Mouse (Mus musculus): ENCODE data around the gene Tbx21. TPM values are rescaled to one million over a fixed set of nuclear protein-coding genes. Genes with fewer than 3 reads are reported as not detected.

Tbx21 gene
- total RNA-seq (2021), result under 1 TPM; 0.17 to 0.48 TPM
- long read RNA-seq, experiment 1, result 0 reads
- long read RNA-seq, experiment 2, result 0 reads

GRCm38 (mm10) chr11:97114671-97115601 lies at the start of gene Tbx21:
Tbx21 (minus strand) TSS chr11:97115331.
- Histone ChIP-seq H3K27ac (peak within 1 kb of the TSS; percentile 4; the same call in 1 of the 2 replicates), H3K4me3 (peak within 1 kb of the TSS; percentile 70)
- intact Hi-C loops (cut with DNase I), result no loop called here
- no peak for DNase-seq
- TF ChIP-seq CTCF (IDR thresholded peaks at IDR 0.05), result no peak

DNA sequence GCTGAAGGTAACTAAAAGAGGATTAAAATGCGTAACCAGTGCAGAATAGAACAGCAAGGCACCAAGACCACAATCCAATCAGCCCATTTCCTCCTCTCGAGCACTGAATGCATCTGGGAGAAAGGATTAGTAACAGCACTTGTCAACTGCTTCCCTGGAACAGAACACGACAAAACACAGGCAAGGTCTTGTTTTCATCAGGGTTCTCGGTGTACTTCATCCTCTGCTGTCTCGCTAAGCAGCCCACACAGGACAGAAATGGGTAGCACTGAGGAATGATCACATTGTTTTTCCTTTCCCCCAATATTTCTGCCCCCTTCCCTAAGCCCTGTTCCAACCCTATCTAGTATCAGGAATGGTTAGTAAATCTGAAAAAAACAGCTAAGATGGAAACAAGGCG lies 45.2 kb upstream of the Tbx21 start:
- Histone ChIP-seq H3K4me3 (no peak overlapping the region), H3K27ac (no peak overlapping the region)
- DNase-seq, result no peak
- intact Hi-C loops (cut with DNase I), result no loop called here
- no peak for TF ChIP-seq CTCF (IDR thresholded peaks at IDR 0.05)

- DNase-seq, result no peak
- Histone ChIP-seq H3K27ac (no peak overlapping the region), H3K4me3 (no peak overlapping the region)
- no peak for TF ChIP-seq CTCF (IDR thresholded peaks at IDR 0.05)
- intact Hi-C loops (cut with DNase I), result no loop called here
Observed at GRCm38 (mm10) chr11:97156999-97157398, 41.9 kb upstream of the Tbx21 start.

- no peak overlapping the region for H3K4me3 ChIP-seq
- no peak overlapping the region for H3K27ac ChIP-seq
- DNase-seq, result no peak
- TF ChIP-seq CTCF (IDR thresholded peaks at IDR 0.05), result 0 out of 2 replicates have a peak, but pooled peaks have one; percentile 3
- intact Hi-C loops (cut with DNase I), result no loop called here
Observed at GRCm38 (mm10) chr11:97152662-97153287, 37.6 kb upstream of the Tbx21 start.

- TF ChIP-seq CTCF (IDR thresholded peaks at IDR 0.05), result no peak
- peak overlapping the region; percentile 93 for H3K4me3 ChIP-seq
- no peak overlapping the region for H3K27ac ChIP-seq
- peak; percentile 57 for DNase-seq
- intact Hi-C loops (cut with DNase I), result no loop called here
Observed at GRCm38 (mm10) chr11:97152023-97152426, 36.9 kb upstream of the Tbx21 start.

- no peak for TF ChIP-seq CTCF (IDR thresholded peaks at IDR 0.05)
- H3K4me3 ChIP-seq, result peak within 1 kb of the TSS; percentile 93
- H3K27ac ChIP-seq, result peak within 1 kb of the TSS; percentile 86
- peak; percentile 61 for DNase-seq
- intact Hi-C loops (cut with DNase I), result no loop called here
Observed at GRCm38 (mm10) chr11:97151343-97151801, 36.2 kb upstream of the Tbx21 start, which contains the start of gene Tbkbp1. Tbkbp1 (minus strand) TSS chr11:97151495.

DNA sequence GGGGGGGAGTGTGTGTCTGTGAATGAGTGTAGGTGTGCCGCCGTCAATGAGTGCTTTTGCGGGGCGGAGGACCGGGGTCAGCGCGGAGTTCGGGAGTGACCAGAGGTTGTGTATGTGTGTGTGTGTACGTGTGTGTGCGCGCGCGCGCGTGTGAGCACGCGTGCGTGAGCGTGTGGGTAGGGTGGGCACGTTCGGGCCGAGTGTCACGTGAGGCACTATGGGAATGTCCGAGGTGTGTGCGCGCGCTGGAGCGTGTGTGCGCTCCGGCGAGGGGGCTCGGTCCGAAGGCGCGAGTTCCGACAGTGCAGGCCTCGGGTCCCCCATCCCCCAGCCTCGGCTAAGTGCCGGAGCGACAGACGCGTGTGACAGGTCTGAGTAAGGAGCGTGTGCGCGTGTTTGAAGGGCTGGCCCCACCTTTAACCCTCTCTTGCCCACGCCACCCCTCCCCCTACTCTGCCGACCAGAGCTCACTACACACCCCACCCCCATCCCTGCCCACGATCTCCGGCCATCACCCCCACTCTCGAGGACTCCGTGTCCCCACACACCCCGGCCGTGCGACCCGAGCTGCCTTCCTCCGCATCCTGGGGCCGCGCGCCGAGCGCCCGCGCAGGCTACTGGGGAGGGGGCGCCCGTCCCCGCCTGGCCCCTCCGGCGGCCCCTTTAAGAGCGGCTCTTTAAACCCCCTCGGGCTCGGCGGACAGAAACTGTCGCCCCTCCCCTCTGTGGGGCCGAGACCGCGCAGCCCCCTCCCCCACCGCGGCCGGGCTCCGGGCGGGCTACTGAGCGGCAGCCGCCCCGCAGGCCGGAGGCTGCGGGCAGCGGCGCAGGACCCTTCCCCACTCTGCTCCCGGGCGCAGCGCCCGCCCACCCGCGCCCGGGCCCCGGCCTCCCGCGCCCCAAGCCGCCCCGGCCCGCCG lies 35.5 kb upstream of the Tbx21 start:
- TF ChIP-seq CTCF (IDR thresholded peaks at IDR 0.05), result no peak
- peak; percentile 68 for DNase-seq
- intact Hi-C loops (cut with DNase I), result no loop called here
- H3K4me3 ChIP-seq, result peak overlapping the region; percentile 93
- peak overlapping the region; percentile 86 for H3K27ac ChIP-seq

GRCm38 (mm10) chr11:97149995-97150410 lies 34.9 kb upstream of the Tbx21 start:
- intact Hi-C loops (cut with DNase I), result no loop called here
- TF ChIP-seq CTCF (IDR thresholded peaks at IDR 0.05), result no peak
- DNase-seq, result peak; percentile 84
- H3K27ac ChIP-seq, result peak overlapping the region; percentile 86
- H3K4me3 ChIP-seq, result peak overlapping the region; percentile 93

DNA sequence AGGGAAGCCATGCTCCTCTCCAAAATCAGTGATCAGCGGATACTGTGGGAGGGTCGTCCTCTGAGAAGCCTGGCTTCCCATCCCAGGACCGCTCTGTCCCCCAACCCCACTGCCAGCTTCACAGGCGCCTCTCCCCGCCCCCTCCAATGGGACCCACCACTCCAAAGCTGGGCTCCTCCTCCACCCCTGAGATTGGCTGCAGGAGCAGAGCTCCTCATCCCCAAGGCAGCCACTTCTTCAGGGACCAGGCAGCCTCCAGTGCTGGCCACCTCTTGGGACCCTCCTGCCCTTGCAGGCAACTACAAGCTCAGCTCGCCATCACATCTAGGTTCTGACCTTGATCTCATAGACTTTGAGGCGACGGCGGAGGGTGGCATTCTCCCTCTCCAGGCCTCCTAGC lies 33.9 kb upstream of the Tbx21 start:
- Histone ChIP-seq H3K4me3 (peak overlapping the region; percentile 93), H3K27ac (peak overlapping the region; percentile 86)
- no peak for TF ChIP-seq CTCF (IDR thresholded peaks at IDR 0.05)
- intact Hi-C loops (cut with DNase I), result no loop called here
- DNase-seq, result no peak

- DNase-seq, result no peak
- intact Hi-C loops (cut with DNase I), result no loop called here
Observed at GRCm38 (mm10) chr11:97148591-97148990, 33.5 kb upstream of the Tbx21 start.

GRCm38 (mm10) chr11:97147333-97147732 lies 32.2 kb upstream of the Tbx21 start:
- Histone ChIP-seq H3K27ac (no peak overlapping the region), H3K4me3 (no peak overlapping the region)
- intact Hi-C loops (cut with DNase I), result no loop called here
- no peak for DNase-seq
- no peak for TF ChIP-seq CTCF (IDR thresholded peaks at IDR 0.05)

More at GRCm38 (mm10) chr11:97148591-97148990, 33.5 kb upstream of the Tbx21 start:
- H3K4me3 ChIP-seq, result peak overlapping the region; percentile 93
- no peak for TF ChIP-seq CTCF (IDR thresholded peaks at IDR 0.05)
- peak overlapping the region; percentile 86 for H3K27ac ChIP-seq

GRCm38 (mm10) chr11:97146724-97147123 lies 31.6 kb upstream of the Tbx21 start:
- intact Hi-C loops (cut with DNase I), result loop anchor here (1.0 kb wide), 2 partner anchors 45 to 73 kb away; no protein-coding TSS in a partner anchor
- Histone ChIP-seq H3K4me3 (no peak overlapping the region; the same call in 1 of the 2 replicates), H3K27ac (no peak overlapping the region)
- TF ChIP-seq CTCF (IDR thresholded peaks at IDR 0.05), result peak; percentile 95
- DNase-seq, result peak; percentile 81
